Mouse (Mus musculus): ENCODE measurements around the gene Glt8d2.

The Glt8d2 gene

DNA sequence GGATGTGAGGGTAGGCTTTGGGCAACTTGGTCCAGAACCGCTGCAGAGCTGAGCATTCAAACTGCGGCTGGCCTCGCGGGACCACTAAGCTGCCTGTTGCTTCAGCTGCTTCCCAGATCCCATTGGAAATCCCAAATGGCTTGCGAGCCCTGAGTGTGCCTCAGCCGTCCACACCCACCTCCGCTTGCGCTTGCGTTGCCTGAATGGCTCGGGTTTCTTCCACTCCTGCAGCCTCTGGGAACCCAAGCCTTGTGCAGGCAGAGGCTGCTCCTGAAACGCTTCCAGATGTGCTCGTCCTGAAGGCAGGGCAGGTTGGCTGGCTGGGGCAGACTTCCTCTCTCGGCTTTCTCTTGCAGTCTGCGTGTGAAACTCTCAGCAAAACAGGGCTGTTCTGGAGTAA is at the start of gene Glt8d2:
Gene Glt8d2, minus strand, starts transcription at position 157 of the 400 bp plus-strand sequence.
- no peak for DNase-seq (ENCODE audit: extremely low read depth, low read depth, low spot score)

DNA sequence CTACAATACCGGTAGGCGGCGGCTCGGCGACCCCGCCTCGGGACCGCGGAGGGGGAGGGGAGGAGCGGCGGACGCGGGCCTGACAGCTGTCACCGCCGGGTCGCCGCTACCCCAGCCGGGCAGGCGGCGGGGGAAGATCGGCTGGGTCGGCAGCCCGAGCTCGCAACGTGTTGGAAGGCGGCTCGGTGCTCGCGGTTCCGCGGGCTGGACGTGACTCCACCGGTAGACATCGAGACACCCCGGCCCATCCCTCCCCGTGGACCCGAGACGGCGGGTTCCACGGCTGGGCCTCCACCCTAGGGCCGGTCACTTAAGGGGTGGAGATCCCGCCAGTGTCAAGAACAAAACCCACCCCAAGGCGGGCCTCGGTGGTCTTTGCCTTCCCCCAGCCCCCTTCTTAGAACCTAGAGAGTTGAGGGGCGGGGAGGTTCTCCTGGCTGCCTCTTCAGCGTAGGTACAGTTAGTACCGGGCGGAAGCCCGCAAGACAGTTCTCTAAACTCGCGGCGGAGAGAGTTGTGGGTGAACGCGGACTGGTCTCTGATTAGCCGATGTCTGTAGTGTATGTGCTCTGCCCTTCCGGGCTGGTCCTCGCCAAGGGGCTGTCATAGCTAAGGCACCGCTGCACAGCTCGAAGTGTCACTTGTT is 9.0 kb upstream of the Glt8d2 start:
- no peak for DNase-seq (ENCODE audit: extremely low read depth, low read depth, low spot score)

DNA sequence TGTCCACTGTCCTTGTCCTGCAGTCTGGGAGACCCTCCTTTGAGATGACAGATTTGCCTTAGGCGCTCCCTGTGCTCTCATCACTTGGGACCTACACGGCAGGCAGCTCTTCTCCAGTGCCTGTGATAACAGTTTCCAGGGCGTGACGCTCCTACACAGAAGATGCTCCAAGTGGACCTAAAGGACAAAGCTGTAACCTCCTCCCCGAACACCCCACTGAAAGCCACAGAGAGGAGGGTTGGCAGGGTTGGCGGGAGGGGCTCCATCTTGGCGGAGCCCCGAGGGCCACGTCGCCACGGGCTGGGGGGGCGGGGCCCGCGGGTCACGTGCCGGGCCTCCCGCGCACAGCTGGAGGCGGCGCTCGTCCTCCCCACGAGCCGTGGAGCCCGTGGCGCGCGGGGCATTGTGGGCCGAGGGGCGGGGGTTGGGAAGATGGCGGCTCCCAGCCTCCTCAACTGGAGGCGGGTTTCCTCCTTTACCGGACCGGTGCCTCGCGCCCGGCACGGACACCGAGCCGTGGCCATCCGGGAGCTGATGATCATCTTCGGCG is 8.3 kb upstream of the Glt8d2 start:
- DNase-seq (ENCODE audit: extremely low read depth, low read depth, low spot score), result no peak

DNA sequence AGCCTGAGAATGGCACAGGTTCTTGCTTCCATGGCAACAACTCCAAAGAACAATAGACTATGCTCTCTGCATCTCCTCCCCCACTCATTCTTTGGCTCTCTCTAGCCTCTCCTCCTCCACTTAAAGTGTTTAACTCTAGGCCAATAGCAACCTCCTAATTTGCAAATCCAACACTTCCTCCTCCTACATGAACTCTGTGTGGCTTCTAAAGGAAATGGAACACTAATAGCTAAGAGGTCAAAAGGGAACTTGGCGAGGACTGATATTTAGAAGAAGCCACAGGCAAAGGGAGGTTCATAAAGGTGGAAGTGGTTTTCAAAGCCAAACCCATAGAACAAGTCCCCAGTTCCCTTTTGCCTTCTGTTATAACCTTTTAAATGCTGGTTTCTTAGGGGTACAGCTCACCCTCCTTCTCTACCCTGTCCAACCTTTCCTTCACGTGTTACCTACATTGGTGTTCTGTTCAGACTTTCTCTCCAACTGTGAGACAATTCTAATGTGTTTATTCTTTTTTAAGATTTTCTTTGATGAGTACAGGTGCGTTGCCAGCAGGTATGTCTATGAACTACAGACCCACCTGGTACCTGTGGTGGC is 7.0 kb upstream of the Glt8d2 start:
- DNase-seq (ENCODE audit: extremely low read depth, low read depth, low spot score), result peak; percentile 52

DNA sequence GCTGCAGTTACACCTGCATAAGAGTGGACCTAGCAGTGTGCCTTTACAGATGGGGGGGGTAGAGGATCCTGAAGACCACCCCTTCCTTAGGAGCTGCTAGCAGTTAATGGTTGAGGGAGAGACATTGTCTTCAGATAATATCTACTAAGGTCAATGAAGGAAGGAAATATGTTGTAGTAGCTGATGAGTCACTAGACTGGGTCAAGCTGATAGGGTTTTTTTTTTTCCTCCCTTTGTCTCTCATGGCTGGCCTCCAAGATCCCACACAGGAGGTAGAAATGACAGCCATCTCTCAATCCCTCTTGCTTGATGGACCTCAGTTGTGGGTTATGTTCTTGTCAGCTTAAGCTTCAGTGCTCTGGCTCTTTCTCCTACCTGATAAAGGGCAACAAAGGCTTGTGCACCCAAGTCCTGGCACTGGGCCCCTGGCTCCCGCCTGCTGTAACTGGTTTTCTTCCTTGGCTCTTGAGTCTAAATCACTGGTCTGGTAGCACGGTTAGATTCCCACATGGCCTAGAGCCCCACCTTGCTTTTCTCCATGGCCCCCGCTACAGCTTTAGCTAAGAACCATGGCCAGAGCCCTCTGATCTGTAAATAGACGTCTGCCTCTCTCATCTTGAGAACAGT is 6.1 kb upstream of the Glt8d2 start:
- DNase-seq (ENCODE audit: extremely low read depth, low read depth, low spot score), result no peak

DNA sequence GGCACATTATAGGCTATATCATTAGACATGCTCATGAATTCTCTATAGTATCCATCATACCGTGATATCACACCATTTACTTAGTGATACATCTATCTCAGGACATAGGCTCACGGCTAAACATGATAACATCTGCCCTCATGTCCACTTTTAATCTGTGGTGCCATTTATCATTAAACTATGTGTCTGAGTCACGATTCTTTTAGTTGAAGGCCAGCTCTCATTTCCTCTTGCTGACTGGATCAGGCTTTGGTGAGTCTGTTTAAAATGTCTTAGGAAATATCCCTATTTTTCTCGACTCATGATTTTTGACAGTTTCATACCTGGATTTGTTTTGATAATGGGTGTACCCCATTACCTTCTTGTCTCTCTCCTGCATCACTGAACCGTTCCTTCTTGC is 5.5 kb upstream of the Glt8d2 start, which contains the start of gene Hcfc2:
Gene Hcfc2, plus strand, starts transcription at position 205 of the 400 bp plus-strand sequence.
- no peak for DNase-seq (ENCODE audit: extremely low read depth, low read depth, low spot score)

DNA sequence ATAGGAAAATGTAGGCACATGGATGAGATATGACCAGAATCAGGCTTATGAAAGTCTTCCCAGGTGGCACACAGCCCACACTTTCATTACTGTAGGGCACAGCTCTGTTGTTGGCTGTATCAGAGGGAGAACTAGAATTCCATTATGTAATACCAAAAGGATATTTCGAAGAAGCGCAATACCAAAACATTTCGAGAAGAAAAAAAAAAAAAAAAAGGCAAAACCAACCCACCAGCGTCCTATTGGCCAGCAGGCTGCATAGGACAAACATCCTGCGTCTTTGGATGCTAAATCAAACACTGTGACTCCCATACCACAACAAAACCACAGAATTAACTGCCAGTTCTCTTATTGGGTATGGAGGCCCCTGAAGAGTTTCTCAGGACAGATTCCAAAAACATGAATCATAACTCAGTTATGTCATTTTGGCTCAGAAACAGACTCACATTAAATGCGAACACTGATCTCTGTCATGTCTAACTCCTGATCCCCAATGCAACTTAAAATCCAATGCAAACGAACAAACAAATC is 704 bp downstream of the Glt8d2 start:
- DNase-seq (ENCODE audit: extremely low read depth, low read depth, low spot score), result no peak

DNA sequence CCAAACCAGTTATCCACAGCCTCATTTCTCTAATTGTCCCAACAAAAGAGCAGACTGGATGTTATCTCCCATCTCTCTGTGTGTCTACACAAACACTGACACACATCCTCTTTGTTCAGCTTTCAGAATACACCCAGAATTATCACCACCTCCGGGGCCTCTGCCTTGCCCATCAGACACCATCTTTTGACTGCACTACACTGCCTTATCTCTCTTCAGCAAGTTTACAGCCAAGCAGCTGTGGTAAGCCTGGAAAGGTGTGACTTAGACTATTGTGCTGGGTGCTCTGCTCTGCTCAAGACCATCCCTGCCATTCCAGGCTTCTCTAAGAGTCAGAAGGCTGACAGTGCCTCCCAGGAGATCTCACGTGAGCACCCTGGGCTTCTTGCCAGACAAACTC is 5.0 kb downstream of the Glt8d2 start:
- DNase-seq (ENCODE audit: extremely low read depth, low read depth, low spot score), result no peak

DNA sequence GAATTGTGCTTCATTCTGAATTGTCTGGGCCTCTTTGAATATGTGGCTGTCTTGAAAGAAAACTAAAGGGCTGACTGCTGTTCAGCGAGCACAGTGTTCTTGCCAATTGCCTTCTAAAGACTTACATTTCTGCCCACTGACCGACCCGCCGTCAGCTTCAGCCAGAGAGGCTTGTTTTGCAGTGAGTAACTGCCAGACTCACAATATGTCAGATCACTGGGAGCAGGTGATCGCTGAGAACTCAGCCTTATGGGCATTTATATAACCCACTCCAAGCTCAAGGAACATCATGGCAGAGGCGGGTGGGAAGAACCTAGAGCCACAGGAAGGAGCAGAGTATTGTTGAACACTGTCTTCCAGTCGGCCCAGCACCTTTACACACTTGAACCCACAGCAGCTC is 8.8 kb downstream of the Glt8d2 start:
- no peak for DNase-seq (ENCODE audit: extremely low read depth, low read depth, low spot score)

DNA sequence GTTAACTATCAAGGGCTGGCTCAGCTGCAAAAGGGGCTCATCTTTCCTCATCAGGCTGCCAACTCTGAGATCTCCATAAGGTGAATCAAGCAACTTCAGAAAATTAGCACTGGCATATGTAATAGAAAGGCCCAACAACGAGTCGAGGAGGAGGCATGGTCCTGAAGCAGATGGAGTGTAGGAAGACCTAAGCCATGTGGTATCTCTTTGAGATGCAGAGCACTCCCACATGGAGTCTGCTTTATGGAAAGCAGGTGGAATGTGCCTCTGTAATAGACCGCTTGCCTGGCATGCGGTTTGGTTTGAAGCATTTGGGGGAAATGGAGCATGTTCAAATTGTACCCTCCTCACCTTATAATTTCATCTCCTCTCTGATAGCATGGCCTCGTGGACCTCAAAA is 9.7 kb downstream of the Glt8d2 start:
- DNase-seq (ENCODE audit: extremely low read depth, low read depth, low spot score), result no peak

DNA sequence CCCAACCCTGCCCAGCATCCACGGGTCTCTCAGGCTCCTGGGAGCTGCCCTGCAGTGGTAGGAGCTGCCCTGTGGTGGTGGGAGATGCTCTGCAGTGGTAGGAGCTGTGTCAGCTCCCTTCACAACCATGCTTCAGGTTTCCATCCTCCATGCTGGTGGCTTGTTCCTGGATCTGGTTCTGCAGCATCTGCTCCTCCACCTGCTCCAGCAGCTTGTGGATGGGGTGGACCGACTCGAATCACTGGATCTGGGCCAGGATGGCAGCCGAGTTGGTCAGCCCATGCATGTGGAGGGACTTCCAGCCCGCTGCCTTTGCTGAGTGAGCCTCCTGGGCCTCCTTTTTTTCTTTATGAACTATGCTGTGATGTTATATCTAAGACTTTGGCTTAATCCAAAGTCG is 13.5 kb downstream of the Glt8d2 start:
- no peak for DNase-seq (ENCODE audit: extremely low read depth, low read depth, low spot score)

DNA sequence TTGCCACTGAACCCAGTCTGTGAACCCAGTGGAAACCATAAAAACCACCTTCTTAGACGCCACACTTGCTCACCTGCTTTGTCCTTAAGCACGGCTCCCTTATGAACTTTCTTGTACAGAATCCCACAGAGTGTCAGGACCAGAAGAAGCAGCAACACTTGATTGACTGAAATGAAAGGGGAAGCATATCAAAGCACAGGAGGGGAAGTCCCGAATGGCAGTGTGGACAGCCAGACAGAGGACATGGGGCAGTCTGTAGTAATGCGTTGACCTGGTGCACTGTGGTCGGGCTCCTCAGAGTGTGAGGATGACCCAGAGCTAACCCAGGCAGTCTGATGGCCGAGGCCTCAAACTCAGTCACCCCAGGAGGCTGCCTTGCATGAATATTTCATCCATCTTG is 20.2 kb downstream of the Glt8d2 start:
- no peak for DNase-seq (ENCODE audit: extremely low read depth, low read depth, low spot score)

DNA sequence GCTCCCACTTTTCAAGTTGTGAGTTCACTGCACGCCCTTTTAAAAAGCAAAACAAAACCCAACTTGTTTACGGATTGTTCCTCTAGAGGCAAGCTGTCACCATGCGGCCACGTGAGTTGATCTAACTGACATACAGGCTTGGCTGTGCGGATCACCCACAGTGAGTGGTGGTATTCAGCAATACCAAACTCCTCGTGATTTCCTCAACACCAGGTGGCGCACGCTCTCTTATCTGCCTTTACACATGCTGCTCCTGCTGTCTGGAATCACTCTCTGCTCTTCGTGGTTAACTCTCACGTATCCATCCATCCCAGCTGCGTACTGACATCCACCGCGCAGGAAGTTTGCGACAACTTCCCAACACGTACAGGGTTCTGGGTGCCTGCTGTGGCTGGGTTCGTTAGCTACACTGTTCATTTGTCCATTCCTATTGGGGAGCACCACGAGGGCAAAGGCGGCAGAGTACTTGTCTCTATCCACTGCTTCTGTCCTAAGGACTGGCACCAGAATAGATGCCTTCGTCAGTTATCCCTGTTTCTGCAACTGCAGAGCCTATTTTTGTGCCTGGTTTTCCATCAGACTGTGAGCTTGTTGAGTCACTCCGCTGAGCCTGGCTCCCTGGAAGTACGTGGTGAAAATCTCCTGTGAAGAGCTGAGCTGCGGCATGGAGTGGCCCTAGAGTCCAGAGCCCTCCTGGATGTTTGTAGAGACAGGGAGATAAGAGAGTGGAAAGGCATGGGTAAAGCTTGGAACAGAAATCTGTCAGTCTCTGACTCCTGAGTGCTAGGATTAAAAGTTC is 23.8 kb downstream of the Glt8d2 start:
- DNase-seq (ENCODE audit: extremely low read depth, low read depth, low spot score), result peak; percentile 8

DNA sequence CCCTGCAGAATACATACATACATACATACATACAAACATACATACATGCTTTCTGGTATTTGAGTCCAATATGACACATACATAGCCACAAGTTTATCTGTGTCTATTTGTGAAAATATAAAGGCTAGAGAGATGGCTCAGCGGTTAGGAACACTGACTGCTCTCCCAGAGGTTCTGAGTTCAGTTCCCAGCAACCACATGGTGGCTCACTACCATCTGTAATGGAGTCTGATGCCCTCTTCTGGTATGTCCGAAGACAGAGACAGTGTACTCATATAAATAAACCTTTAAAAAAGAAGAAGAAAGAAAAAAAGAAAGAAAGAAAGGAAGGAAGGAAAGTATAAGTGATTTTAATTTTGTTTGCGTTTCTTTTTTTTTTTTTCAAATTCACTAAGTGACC is 24.5 kb downstream of the Glt8d2 start:
- DNase-seq (ENCODE audit: extremely low read depth, low read depth, low spot score), result no peak

DNA sequence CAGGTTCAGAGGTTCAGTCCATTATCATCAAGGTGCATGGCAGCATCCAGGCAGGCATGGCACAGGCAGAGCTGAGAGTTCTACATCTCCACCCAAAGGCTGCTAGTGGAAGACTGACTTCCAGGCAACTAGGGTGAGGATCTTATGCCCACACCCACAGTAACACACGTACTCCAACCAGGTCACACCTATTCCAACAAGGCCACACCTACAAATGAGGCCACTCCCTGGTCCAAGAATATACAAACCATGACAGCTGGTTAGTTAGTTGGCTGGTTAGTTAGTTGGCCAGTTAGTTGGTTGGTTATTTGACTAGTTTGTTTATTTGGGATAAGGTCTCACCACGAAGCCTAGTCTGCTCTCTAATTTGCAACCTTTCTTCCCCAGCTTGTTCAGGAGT is 27.2 kb downstream of the Glt8d2 start:
- no peak for DNase-seq (ENCODE audit: extremely low read depth, low read depth, low spot score)

DNA sequence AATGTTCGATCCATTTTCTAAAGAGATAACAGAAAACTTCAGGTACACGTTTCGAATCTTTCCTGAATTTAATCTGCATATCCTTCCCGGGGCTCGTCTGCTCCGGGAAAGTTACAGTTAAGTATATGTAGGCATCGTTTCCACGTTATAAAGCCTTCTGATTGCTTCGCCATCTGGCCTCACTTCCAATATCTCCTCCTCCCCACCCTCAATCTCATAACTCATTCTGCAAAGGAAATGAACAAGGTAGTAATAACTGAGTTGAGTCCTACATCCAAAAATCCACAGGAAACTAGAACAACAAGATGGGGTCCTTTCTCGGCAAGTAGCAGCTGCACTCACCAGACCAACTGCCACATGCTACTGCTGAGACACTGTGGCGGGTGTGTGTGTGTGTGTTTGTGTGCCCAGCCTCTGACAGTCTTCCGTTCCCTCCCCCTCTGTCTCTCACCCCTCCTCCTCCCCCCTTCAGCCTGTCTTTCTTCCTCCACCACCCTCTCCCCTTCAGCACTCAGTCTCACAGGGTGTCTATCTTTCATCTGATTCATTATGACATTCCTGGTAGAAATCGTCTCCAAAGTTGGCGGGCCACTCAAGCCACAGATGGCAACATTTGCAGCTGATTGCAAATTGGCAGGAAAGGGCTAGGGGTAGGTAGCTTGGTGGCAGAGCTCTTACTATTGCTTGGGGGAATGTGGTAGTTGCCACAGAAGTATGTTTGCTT is 28.0 kb downstream of the Glt8d2 start:
- no peak for DNase-seq (ENCODE audit: extremely low read depth, low read depth, low spot score)

DNA sequence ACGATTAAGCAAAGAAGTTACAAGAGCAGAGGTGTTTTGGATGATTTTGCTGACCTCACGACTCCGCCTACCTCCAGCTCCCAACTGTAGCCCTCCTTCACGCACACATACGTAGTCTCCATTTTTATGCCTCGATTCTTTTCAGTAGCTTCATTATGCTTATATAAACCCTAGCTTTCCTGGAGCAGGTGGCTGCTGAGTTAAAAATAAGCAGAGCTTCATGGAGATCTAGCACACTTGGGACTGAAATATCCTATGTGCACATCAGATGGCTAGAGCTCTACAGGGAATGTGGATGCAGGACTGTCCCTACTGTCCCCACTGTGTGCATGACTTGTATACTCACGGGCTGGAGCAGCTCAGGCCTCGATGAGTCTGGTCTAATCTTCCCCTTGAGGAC is 28.6 kb downstream of the Glt8d2 start:
- DNase-seq (ENCODE audit: extremely low read depth, low read depth, low spot score), result no peak

DNA sequence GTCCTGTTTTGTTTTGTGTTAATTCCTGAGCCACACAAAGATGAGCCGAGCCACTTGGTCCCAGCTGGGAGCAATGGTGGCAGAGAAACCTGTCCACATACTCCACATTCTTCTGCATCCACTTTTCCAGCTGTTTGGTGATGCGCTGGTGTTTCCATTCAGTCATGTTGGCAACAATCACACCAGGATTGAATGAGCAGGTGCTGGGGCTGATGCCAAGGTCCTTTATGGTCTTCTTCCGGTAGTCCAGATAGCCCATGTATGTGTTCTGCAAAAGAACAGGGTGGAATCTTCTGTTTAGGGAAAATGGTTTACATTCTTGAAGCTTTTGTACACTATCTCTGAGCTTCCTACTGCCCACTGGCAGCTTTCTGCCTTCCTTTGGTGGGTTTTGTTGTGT is 35.9 kb downstream of the Glt8d2 start:
- DNase-seq (ENCODE audit: extremely low read depth, low read depth, low spot score), result no peak

DNA sequence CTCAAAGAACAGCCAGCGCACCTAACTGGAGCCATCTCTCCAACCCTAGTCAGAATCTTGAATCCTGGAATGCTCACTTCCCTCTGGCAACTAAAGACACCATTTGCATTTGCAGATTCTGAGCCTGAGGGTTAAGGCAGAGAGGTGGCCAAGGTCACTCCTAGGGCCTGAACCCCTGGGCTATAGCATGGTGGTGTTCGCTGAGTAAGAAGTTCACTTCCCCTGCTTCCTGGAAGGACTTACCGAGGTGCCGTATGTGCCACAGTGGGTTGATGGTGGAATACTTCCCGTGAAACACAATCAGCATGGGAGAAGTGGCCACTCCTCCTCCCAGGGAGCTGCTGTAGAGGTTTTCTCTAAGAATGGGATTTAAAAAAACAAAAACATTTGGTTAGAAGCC is 37.8 kb downstream of the Glt8d2 start:
- no peak for DNase-seq (ENCODE audit: extremely low read depth, low read depth, low spot score)

DNA sequence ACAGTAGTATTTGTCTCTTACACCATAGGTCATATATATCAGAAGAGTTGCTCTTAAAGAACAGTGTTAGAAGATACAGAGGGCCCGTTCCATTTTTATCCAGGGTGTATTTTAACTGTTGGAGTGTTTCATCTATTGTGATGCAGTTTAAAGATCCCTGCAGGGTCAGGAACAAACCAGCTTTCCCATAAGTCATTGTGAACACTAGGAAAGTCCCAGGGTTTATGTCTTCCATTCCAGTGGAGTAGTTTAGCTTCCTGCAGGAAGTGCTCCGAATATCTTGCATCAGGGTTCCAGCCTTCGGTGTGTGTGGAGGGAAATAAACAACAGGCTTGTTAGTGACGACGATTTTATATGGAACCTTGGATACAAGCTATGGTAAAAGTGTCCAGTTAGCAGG is 39.2 kb downstream of the Glt8d2 start:
- no peak for DNase-seq (ENCODE audit: extremely low read depth, low read depth, low spot score)

All from fat pad, adult 2 months (tissue).